Mouse (Mus musculus) left cerebral cortex, postnatal 14 days (tissue): ENCODE measurements at regions not wholly inside any gene's neighbourhood (a gene's known extent, or its start where the extent isn't known, plus 50 kb on each side); places are given as distances from the start of the nearest gene placed in this dataset.

Experiments
- DNase-seq, 2 experiments: peaks; one replicate each; pipeline ENCODE4 v3.0.0; 2021 to 2022; ENCODE audit warnings: low spot score in 2 of 2, mixed read lengths in 1 of 2
- intact Hi-C: fragments of 180-260 bp; cut with DNase I; formaldehyde crosslinking; loops from one replicate; pipeline ENCODE4 v1.15.1; 2025

GRCm38 (mm10) chr8:8233156-8233555, 427.9 kb downstream of the Efnb2 start:
- peak in 1 of 2 experiments; percentile 40 for DNase-seq
- intact Hi-C loops = loop anchor here (10.0 kb wide), 1 partner anchor 422 kb away; no protein-coding TSS in a partner anchor

GRCm38 (mm10) chr8:8231996-8232632, 428.9 kb downstream of the Efnb2 start:
- DNase-seq = no peak
- intact Hi-C loops = loop anchor here (10.0 kb wide), 1 partner anchor 423 kb away; no protein-coding TSS in a partner anchor

GRCm38 (mm10) chr8:8231308-8231985, 429.6 kb downstream of the Efnb2 start:
- DNase-seq = no peak
- intact Hi-C loops = loop anchor here (10.0 kb wide), 1 partner anchor 423 kb away; no protein-coding TSS in a partner anchor

GRCm38 (mm10) chr8:8225994-8226393, 435.0 kb downstream of the Efnb2 start:
- no peak for DNase-seq
- intact Hi-C loops = no loop called here

GRCm38 (mm10) chr8:8225175-8225830, 435.7 kb downstream of the Efnb2 start:
- intact Hi-C loops = no loop called here
- no peak for DNase-seq

GRCm38 (mm10) chr8:8220395-8221031, 440.5 kb downstream of the Efnb2 start:
- DNase-seq = no peak
- intact Hi-C loops = no loop called here

GRCm38 (mm10) chr8:8219701-8220394, 441.2 kb downstream of the Efnb2 start:
- intact Hi-C loops = no loop called here
- DNase-seq = no peak

GRCm38 (mm10) chr8:8193036-8193435, 468.0 kb downstream of the Efnb2 start:
- intact Hi-C loops = no loop called here

GRCm38 (mm10) chr8:8186046-8186445, 475.0 kb downstream of the Efnb2 start:
- intact Hi-C loops = no loop called here
- no peak for DNase-seq

More at GRCm38 (mm10) chr8:8193036-8193435, 468.0 kb downstream of the Efnb2 start:
- DNase-seq = no peak

GRCm38 (mm10) chr8:8183233-8183622, 477.8 kb downstream of the Efnb2 start:
- intact Hi-C loops = no loop called here
- no peak for DNase-seq

GRCm38 (mm10) chr8:8182616-8183232, 478.3 kb downstream of the Efnb2 start:
- DNase-seq = no peak
- intact Hi-C loops = no loop called here

GRCm38 (mm10) chr8:8182108-8182507, 478.9 kb downstream of the Efnb2 start:
- intact Hi-C loops = no loop called here
- no peak for DNase-seq

- no peak for DNase-seq
- intact Hi-C loops = no loop called here
Measured at GRCm38 (mm10) chr8:8174286-8174685, 486.8 kb downstream of the Efnb2 start.

GRCm38 (mm10) chr8:8168674-8169073, 492.4 kb downstream of the Efnb2 start:
- intact Hi-C loops = no loop called here
- DNase-seq = no peak

- no peak for DNase-seq
- intact Hi-C loops = no loop called here
Measured at GRCm38 (mm10) chr8:8168250-8168649, 492.8 kb downstream of the Efnb2 start.

GRCm38 (mm10) chr8:8147527-8147926, 513.5 kb downstream of the Efnb2 start:
- intact Hi-C loops = no loop called here
- no peak for DNase-seq

- DNase-seq = no peak
- intact Hi-C loops = no loop called here
Measured at GRCm38 (mm10) chr8:8142933-8143495, 518.0 kb downstream of the Efnb2 start.

- no peak for DNase-seq
- intact Hi-C loops = no loop called here
Measured at GRCm38 (mm10) chr8:8142461-8142860, 518.6 kb downstream of the Efnb2 start.

GRCm38 (mm10) chr8:8139720-8140119, 521.3 kb downstream of the Efnb2 start:
- no peak for DNase-seq
- intact Hi-C loops = no loop called here
